Mouse (Mus musculus) cerebellum, adult 11-12 months (tissue): ENCODE measurements around the gene Copg2.
A peak's percentile ranks its signal among the peaks of the same experiment; 100 is the strongest.

Experiments used
- DNase-seq: peaks from one replicate; pipeline ENCODE4 v3.0.0; 2022

Copg2 gene

DNA sequence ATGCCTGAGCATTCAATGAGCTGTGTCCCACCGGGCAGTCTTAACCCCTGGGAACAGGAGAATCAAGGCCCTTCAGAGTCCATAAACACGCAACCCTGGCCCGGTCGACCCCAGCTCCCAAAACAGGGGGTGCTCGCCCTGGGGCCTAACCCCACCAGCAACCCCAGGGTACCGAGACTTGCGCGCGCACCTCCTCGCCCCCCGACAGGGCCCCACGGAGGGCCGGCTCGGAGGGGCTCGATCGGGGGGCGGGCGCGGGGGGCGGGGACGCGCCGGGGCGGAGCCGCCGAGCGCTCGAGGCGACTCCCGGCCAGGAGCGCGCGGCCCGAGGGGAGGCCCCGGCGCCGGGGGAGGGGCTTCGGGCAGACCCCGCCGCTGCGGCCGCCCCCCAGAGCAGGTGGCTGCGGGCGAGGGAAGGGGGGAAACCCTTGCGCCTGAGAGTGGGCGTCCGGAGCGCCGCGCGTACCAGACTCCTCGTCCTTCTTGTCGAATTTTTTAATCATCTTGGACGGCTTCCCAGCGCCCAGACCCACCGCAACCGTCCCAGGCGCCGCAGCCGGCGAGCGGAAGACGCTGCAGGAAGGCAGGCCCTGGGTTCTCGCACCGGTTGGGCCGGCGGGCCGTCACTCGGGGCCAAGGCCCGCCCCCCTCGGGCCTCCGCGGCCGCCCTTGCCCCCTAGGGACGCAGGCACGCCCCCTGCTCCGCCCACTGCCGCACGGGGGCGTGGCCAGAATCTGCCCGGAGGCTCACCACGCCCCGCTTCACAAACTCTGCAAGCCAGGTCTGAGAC is at the start of gene Copg2:
Gene Copg2 (minus strand): TSS at position 600 of the 791 bp plus-strand sequence.
- peak; percentile 92 for DNase-seq

DNA sequence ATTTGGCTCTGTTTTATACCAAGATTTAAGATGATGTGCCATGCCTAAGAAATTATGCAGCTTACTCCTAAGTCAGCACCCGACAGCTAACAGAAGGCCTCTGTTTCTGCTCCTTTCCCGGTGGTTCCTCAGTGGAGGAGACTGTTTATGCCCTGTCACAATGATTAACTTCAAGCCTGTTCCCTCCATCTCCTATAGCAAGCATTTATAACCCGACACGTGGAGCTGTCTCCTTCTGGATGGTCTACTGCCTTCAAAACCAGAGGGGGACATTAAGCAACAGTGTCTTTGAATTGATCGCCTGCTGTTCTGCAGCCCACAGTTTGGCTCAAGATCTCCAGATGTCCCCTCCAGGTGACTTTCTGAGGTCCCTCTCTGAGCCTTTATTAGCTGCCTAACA is 42.7 kb upstream of the Copg2 start:
- no peak for DNase-seq

DNA sequence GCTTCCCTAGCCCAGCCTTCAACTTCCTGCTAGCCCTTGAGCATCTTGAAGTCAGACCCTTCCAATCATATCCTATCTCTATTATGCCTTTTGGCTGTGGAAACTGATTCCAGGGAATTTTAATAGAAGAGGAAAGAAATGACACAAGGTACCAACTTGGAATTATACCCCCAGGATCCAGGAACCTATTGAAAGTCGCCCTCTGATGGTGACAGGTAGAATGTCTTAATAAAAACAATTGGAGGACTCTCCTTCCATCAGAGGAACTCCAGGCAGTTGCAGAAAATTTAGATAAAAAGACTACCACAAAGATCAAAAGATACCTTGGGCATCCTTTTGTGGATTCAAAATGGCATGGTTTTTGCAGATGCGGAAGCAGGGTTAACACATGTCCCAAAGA is 26.2 kb upstream of the Copg2 start:
- DNase-seq, result no peak

DNA sequence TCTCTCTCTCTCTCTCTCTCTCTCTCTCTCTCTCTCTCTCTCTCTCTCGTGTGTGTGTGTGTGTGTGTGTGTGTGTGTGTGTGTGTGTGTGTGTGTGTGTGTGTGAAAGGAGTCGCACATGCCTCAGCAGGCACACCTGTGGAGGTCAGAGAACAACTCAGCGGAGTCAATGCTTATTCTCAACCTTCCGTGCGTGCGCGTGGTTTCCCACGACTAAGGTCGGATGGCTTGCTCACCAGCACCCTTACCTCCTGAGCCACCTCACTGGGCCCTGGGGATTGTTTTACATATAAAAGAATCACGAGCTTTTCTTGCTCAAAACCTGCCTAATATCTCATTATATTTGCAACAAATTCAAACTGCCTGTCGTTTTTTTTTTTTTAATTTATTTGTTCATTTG is 25.2 kb upstream of the Copg2 start:
- no peak for DNase-seq

DNA sequence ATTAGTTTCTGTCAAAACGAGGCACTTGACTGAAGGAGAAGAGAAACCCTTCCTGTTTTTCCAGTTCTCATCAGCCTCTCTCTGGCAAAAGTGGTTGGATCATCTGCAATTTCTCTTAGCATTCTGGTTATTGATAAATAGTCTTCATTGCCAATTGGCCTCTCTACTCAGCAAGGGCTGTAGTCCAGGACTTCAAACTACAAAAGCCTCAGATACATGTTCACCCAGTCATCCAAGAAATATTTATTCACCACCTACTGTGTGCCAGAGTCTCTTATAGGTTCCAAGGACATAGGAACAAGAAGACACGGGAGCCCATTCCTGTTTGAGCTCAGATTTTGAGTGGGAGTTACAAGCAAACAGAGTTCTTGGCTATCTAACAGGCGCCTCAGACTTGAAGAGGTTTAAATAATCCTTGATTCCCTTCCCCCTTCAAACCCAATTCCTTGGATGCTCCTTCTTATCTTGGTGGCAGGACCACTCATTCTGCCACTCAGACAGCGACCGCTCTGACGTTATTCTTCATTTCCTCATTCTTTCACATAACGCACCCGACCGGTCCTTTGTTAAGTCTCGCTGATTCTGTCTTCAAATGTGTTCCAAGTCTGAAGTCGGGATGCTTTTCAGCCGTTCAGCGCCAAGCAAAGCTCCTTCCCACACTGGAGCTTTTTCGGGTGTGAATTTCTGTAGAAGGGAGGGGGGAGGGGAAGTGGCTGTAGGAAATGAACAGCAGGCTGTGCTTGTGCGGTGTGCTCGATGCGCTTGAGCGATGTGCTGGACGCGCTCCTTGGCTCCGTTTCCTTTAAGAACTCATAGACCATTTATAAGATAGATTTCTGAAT is 24.5 kb upstream of the Copg2 start:
- DNase-seq, result no peak

DNA sequence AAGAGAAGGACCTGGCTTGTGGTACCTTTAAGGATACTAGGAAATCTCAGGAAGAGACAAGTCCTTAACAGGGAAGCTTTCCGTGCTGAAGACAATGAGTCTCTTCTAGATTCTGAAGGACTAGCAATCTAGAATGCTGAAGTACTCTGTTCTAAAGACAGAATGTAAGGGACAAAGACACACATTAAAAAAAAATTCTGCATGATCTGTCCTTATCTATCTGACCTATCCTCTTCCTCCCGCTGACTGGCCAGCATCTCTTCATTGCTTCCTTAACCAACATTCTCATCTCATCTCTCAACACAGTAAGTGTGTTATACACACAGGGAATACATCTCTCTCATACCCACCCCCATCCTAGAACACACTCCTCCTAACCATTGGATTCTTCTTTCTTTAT is 18.9 kb upstream of the Copg2 start, which contains the start of gene Tsga13:
Gene Tsga13 (minus strand): TSS at position 101 of the 400 bp plus-strand sequence.
- DNase-seq, result no peak

DNA sequence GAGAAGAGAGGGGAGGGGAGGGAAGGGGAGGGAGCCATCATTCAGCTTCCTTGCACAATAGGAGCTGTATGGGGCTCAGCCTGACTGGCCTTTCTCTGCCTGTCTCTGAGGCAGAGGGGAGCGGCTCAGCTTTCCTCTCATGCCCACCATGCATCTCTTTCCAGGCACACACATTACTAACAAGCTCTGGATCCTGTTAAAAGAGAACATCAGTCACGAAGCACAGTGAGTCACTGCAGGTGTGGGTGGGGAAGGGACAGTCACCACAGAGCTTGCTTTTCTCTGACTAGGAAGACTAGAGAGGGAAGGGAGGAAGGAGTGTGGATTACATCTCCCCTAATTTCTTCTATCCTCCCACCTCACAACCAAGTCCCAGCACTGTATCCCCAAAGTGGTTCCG is 11.4 kb upstream of the Copg2 start:
- DNase-seq, result no peak

DNA sequence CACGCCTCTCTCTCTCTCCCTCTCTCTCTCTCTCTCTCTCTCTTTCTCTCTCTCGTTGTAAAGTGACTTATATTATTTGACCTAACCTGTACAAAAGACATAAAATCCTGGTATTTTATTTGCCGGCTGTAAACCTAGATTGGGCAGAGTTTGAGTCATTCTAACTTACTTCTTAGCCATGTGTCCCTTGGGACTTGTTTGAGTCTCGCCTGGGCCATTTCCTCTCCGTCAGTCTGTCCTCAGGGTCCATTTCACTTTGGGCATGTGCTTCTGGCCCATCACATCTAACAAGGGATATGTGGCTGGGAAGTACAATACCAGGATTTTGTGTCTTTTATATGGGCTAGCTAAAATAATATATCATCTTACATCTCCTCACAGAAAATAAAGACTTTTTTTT is 8.3 kb upstream of the Copg2 start:
- no peak for DNase-seq

DNA sequence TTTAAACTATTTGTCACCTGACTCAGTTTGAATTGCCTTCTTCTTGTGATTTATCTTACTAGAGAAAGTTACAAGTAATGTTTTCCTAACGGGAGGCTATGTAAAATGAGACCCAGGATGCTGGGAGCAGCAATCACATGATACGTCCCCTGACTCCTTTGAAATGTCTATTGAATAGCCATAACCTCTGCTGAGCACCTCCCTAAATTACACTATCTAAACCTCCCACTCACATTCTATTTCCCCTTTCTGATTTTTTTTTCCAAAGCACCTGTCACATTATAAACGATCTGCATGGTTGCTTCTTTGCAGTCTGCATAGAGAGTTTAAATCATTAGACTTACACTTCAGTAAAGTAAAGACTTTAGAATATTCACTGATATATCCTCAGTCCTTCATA is 7.4 kb upstream of the Copg2 start:
- no peak for DNase-seq

DNA sequence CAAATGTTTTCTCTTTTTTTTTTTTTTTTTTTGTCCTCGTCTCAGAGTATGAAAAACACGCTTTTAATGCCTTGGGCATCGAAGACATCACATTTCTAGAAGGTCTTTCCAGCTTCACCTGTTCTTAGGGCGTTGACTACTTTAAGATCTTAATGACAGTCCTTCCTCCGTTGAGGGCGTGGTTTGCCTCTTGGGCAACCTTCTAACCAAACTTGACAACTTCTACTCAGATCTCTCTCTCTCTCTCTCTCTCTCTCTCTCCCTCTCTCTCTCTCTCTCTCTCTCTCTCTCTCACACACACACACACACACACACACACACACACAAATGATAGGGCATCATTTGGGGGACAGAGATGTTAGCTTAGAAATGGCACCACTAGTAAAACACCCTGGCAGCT is 926 bp upstream of the Copg2 start:
- DNase-seq, result no peak

DNA sequence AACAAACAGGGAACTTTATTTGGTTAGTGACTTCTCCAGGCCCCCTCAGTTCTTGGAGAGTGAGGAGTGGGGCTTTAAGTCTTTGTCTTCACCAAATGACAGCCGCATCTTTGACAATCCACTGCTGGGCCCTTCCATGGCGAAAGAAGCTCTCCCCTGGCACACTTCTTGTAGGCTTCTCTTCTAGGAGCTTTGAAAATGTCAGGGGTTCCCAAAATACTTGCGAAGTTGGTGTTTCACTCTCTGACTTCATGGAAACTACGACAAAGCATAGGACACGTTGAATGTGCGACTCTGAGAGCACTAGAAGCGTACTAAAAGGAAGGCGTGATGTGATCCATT is 363 bp upstream of the Copg2 start:
- DNase-seq, result no peak

DNA sequence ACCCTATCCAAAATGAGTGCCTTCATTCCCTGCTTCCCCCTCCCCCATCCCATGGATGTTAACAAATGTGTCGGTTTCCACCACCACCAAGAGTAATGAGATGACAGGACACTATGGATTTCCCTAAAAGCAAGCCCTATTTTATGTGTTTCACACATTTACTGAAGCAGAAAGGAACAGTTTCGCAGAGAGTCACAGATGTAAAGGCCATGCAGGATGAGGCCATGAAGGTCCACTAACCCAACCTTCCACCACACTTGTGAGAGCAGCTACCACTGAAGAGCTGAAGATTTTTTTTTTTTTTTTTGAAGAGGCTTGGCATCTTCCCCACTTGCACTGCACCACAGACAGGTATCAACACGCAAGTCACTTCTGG is 787 bp downstream of the Copg2 start:
- DNase-seq, result no peak

DNA sequence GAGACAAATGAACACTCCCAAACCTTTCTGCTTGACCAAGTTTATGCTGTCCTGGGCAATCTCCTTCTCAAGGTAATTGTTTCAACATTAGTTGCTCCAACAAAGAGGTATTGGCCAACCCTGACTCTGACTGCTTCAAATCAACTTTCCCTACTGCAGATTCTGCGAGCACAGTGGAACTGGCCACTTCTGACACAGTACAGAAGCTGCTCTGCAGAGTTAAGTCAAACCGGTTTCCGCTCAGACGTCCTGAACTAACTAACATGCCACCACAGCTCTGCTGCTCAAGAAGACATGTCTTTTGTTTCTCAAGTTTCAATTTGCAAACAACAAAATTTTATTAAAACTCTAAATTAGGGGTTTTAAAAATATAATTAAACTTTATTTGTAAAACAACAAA is 3.5 kb downstream of the Copg2 start:
- no peak for DNase-seq

DNA sequence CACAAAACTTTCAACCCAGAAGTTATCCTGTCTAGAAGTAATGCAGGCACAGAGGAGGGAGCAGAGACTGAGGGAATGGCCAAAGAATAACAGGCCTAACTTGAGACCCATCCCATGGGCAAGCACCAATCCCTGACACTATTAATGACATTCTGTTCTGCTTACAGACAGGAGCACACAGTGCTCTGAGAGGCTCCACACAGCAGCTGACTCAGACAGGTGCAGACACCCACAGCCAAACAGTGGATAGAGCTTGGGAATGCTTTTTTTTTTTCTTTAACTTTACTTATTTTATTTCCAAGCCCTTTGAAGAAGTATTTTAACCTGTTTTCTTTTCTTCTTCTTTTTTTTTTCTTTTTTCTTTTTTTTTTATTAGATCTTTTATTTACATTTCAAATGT is 4.8 kb downstream of the Copg2 start:
- DNase-seq, result no peak

DNA sequence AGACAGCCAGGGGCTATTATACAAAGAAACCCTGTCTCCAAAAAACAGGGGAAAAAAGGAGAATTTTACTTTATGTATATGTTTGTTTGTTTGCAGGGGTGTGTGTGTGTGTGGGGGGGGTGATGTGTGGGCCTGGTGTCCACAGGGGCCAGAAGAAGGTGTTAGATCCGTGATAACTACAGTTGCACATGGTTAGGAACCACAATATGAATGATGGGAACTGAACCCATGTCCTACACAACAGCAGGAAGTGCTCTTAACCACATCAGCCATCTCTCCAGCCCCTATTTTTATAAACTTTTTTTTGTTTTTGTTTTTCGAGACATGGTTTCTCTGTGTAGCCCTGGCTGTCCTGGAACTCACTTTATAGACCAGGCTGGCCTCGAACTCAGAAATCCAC is 11.7 kb downstream of the Copg2 start:
- DNase-seq, result no peak

DNA sequence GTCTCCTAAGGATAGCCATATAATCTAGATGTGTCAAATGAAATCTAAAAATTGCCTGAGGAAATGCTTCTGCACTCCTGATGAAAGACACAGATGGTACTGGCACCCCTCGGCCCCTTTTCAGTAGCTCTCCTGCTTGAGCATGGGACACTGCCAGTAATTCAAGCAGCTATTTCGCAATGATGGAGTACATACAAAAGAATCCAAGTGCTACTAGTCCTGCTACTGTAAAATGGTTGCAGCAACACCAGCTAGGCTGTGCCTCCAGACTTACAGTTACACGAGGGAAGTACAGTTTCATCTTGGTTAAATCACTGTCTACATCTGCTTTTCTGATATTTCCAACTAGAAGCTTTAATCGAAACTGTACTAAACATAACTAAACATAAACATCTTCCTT is 13.1 kb downstream of the Copg2 start:
- DNase-seq, result peak; percentile 69

DNA sequence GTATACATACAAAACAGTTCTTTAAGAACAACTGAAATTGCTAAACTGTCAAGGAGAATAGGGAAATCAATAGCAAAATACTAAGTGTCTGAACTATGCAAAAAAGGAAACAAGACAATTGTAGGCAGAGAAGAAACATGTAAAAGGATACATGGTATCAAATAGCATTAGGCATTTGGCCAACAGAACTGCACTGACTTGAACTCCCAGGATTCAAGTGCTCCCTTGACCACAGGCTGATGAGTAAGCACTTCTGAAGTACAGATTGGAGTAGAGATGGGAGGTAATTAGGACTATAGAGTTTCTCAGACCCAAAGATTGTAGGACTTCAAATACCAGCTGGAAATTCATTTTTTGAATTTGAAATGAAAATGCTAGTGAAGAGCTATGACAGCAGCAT is 19.9 kb downstream of the Copg2 start:
- DNase-seq, result no peak

DNA sequence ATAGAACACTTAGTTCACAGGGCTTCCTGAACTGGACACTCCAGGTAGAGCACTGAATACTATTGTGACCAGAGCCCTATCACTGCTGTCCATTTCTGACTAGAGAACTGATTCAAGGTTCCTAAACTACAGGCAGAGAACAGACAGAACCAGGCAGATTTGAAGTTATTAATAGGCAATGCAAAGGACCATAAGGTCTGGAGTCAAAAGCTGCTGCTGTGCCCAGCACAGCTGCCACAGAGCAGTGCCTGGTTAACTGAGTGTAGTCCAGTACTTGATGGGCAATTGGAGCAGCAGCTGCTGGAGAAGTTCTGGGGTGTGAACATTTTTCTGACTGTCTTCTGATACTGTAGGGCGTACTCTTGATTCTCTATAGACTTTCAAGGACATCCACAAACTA is 30.1 kb downstream of the Copg2 start:
- DNase-seq, result no peak

DNA sequence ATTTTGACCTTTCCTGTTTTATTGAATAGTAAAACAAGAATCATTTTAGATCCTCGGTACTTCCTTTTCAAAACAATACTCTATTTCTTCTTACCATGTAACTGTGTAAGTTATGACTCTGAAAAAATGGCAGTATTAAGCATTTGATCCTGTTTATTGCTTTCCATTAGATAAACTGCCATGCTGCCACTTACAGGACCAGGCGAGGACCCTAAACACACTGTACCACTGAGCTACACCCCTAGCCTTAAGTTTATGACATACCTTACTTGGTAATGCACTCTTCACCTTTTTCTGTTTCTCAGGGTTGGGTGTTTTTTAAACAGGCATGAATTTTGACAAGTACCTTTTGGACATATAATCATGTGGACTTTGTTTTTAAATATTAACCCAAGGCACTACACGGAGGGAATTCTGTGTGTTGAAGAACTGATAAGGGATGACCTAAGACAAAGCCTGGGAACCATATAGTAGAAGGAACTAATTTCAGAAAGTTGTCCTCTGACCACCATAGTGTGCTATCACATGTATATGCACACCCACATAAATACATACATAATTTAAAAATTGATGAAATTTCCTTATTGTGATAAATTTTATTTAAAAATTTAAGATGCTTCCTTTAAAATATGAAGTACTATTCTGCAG is 31.4 kb downstream of the Copg2 start:
- no peak for DNase-seq

DNA sequence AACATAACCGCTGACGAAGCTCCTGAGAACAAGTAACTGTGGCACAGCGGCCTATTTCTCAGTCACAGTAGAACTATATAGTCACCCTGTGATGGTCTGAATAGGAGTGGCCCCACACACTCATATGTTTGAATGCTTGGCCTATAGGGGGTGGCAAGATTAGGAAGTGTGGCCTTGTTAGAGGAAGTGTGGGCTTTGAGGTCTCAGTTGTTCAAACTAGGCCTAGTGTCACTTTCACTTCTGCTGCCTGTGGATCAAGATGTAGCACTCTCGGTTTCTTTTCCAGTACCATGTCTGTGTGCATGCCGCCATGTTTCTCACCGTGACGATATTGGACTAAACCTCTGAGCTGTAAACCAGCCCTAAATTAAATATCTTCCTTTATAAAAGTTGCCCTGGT is 40.6 kb downstream of the Copg2 start:
- no peak for DNase-seq

DNA sequence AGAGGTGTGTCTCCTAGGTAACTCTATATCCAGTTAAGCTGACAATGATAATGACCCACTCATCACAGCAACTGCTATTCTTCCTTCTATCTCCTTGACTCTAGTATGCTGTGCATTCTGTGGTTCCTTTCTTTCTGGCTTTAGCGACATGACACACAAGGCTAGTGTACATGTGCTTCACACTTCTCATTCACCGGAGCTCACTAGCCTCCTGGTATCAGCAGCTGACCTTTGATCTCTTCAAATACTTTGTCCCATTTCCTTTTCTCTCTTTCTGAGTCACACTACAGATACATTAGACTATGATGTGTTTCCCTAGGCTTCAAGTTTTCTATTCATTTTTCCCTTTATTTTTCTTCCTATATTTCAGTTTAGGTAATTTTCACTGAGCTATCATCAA is 41.4 kb downstream of the Copg2 start:
- no peak for DNase-seq

DNA sequence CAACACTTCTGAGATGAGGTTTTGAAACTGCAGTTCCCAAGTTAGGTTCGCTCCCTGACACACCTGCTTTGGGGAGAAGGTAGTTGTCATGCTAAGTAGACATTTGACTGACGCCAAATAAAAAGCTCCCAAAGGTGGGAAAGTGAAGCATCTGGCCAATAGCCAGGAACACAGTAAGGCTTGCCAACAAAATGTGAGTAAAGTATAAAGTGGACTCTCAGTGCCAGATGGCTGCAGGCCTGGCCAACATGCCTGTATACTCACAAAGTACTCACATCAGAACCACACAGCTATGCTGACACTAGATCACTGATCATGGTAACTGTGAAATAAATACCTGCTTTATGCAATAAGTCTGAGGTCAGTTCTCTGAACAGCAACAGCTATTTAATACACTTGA is 46.8 kb downstream of the Copg2 start:
- DNase-seq, result peak; percentile 16

DNA sequence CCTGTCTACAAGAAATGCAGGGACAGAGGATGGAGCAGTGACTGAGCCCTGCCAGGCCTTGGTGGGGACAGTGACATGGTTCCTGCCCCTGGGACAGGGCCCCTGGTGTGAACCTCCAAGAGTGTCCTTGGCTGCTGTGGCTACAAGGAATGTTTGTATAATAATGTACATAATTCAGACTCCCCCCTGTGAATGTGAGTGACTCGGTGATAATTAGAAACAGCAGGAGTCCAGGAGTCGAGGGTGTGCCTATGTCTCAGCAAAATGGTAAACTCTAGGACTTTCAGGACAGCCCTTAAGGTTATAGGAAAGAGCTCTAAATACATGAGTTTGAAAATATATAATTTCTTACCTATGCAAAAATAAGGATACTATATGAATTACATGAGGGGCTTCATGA is 64.4 kb downstream of the Copg2 start:
- no peak for DNase-seq

DNA sequence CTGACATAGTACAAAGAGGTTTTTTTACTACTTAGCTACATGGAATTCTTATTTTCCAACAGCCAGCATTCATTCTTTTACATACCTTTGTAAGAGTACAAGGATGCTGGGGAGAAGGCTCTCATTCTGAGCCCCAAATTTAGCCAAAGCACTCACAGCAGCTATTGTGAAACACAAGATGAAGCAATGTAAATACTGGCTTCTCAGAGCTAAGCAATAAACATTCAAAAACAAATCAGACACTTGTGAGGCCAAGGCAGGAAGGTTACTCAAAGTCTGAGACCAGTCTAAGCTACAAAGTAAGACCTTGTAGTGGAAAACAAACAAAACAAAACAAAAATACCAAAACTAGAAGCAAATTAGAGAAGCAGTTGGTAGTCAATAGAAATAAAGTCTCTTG is 83.0 kb downstream of the Copg2 start:
- DNase-seq, result no peak
